Mouse (Mus musculus): ENCODE data around the gene Akr1c18.

- TF ChIP-seq BHLHE40 (IDR thresholded peaks at IDR 0.05; ENCODE audit: low read depth, low read length) (no peak), ZMIZ1 (IDR thresholded peaks at IDR 0.05; ENCODE audit: low read depth, low read length) (no peak), POLR2A (IDR thresholded peaks at IDR 0.05; ENCODE audit: low read depth, low read length) (no peak), CTCF (conservative IDR thresholded peaks at IDR 0.05 in 1 of 2, IDR thresholded peaks at IDR 0.05 in 1 of 2; ENCODE audit: low read depth in 2 of 2, low read length in 2 of 2) (peak; percentile 61 to 81), ZC3H11A (IDR thresholded peaks at IDR 0.05; ENCODE audit: low read depth, low read length) (no peak), UBTF (IDR thresholded peaks at IDR 0.05; ENCODE audit: low read depth, low read length) (no peak), CHD2 (IDR thresholded peaks at IDR 0.05; ENCODE audit: low read length) (no peak), MAX (IDR thresholded peaks at IDR 0.05; ENCODE audit: low read length) (no peak), EP300 (IDR thresholded peaks at IDR 0.05; ENCODE audit: low read length) (no peak), USF1 (IDR thresholded peaks at IDR 0.05; ENCODE audit: low read depth, low read length) (no peak), TCF12 (IDR thresholded peaks at IDR 0.05; ENCODE audit: low read depth, low read length) (no peak)
Measured at GRCm38 (mm10) chr13:4129100-4129499, 21.4 kb downstream of the Akr1c18 start.
